Mouse (Mus musculus) kidney, postnatal 0 days (tissue): Measurements from ENCODE around the gene Rhox11. TPM values are rescaled to one million over a fixed set of nuclear protein-coding genes. Genes with fewer than 3 reads are reported as not detected.
"Not testable (repeated sequence)": the region's sequence is repeated elsewhere in the genome, so short reads cannot be mapped to it uniquely, and the experiment has no call there.

ENCODE experiments used
- ATAC-seq: fragments of 200-750 bp; cut with Nextera tagmentation; replicated peaks from 2 replicates; pipeline ENCODE4 v1.8.0; 2017; ENCODE audit warnings: low read depth, moderate number of reproducible peaks, moderate TSS enrichment, moderate library complexity; ENCODE audit not compliant: low FRiP score
- DNase-seq: peaks from one replicate; pipeline ENCODE4 v3.0.0-alpha.2; 2016; ENCODE audit warnings: low spot score
- H3K27ac ChIP-seq: fragments of 300-500 bp; sonication (generic); 2 replicates; pipeline ENCODE4 v1.5.1; 2014; ENCODE audit warnings: mild to moderate bottlenecking
- H3K27me3 ChIP-seq: fragments of 300-500 bp; sonication (generic); 2 replicates; pipeline ENCODE4 v1.6.1; 2014; ENCODE audit warnings: low read length, mixed read lengths; ENCODE audit not compliant: insufficient read depth
- H3K36me3 ChIP-seq: fragments of 300-500 bp; sonication (generic); 2 replicates; pipeline ENCODE4 v1.6.1; 2014; ENCODE audit warnings: low read length, mixed read lengths; ENCODE audit not compliant: insufficient read depth
- H3K4me1 ChIP-seq: fragments of 300-500 bp; sonication (generic); replicated peaks from 2 replicates; pipeline ENCODE4 v1.6.1; 2014; ENCODE audit warnings: antibody characterized with exemption, low read length, mixed read lengths; ENCODE audit not compliant: insufficient read depth
- H3K4me2 ChIP-seq: fragments of 300-500 bp; sonication (generic); 2 replicates; pipeline ENCODE4 v1.6.1; 2014; ENCODE audit warnings: mild to moderate bottlenecking, low read length, moderate library complexity, mixed read lengths
- H3K4me3 ChIP-seq: fragments of 300-500 bp; sonication (generic); replicated peaks from 2 replicates; pipeline ENCODE4 v1.5.1; 2014; ENCODE audit warnings: low read depth, low read length
- H3K9ac ChIP-seq: fragments of 300-500 bp; sonication (generic); 2 replicates; pipeline ENCODE4 v1.6.1; 2014; ENCODE audit warnings: low read depth, low read length
- H3K9me3 ChIP-seq: fragments of 300-500 bp; sonication (generic); replicated peaks from 2 replicates; pipeline ENCODE4 v1.6.1; 2016; ENCODE audit warnings: low read length, inconsistent platforms, mixed read lengths
- CTCF ChIP-seq: IDR thresholded peaks from 2 replicates; pipeline ENCODE4 v1.5.1; 2016; ENCODE audit warnings: antibody characterized with exemption, low read depth, mild to moderate bottlenecking, moderate library complexity
- WGBS: fragments of 180-500 bp; shearing (Covaris S2); extraction: QIAGEN DNeasy Blood & Tissue Kit; methylation state at CpG from one replicate; pipeline ENCODE4 v1.1.7; 2014; 5-methylcytosine and 5-hydroxymethylcytosine counted together
- polyA plus RNA-seq: library from polyadenylated mRNA; unstranded; fragments of >200 nt; fragmentation: Nextera tagmentation; extraction: Ambion mirVana; gene quantifications from 2 replicates; pipeline ENCODE4 v1.2.1, GENCODE M21; 2015

The Rhox11 gene
- not detected in 2 replicates for polyA plus RNA-seq

GRCm38 (mm10) chrX:38085041-38085440 lies at the start of gene Rhox11:
Gene Rhox11 (minus strand): TSS chrX:38085141.
- Histone ChIP-seq H3K4me2 (no peak within 1 kb of the TSS), H3K27ac (no peak within 1 kb of the TSS), H3K4me1 (no peaks in the 10 kb centered on the region), H3K9me3 (no peaks in the 10 kb centered on the region), H3K9ac (no peak within 1 kb of the TSS), H3K27me3 (no peaks in the 10 kb centered on the region), H3K4me3 (no peak within 1 kb of the TSS), H3K36me3 (no peaks in the 10 kb centered on the region)
- DNase-seq (no peak), ATAC-seq (no peak)
- no peak for TF ChIP-seq CTCF
- WGBS: 88% methylated on average over 9 of the region's 9 CpGs

GRCm38 (mm10) chrX:38121478-38121877 lies 36.5 kb upstream of the Rhox11 start:
- Histone ChIP-seq H3K4me1 (no peaks in the 10 kb centered on the region), H3K9me3 (no peaks in the 10 kb centered on the region; the same call in 1 of the 2 replicates), H3K27ac (no peak overlapping the region), H3K4me2 (no peak overlapping the region), H3K9ac (no peak overlapping the region), H3K4me3 (no peak overlapping the region), H3K36me3 (no peaks in the 10 kb centered on the region), H3K27me3 (no peaks in the 10 kb centered on the region)
- 93% methylated on average over 33 of the region's 34 CpGs for WGBS
- TF ChIP-seq CTCF: no peak
- DNase-seq (no peak), ATAC-seq (no peak)

GRCm38 (mm10) chrX:38120982-38121381 lies 36.0 kb upstream of the Rhox11 start, which contains the start of gene Rhox13:
Gene Rhox13 (plus strand): TSS chrX:38121219.
- WGBS: 95% methylated on average over 20 of the region's 20 CpGs
- Histone ChIP-seq H3K27me3 (no peaks in the 10 kb centered on the region), H3K27ac (no peak within 1 kb of the TSS), H3K9me3 (no peaks in the 10 kb centered on the region; the same call in 1 of the 2 replicates), H3K4me3 (no peak within 1 kb of the TSS), H3K4me1 (no peaks in the 10 kb centered on the region), H3K36me3 (no peaks in the 10 kb centered on the region), H3K4me2 (no peak within 1 kb of the TSS), H3K9ac (no peak within 1 kb of the TSS)
- TF ChIP-seq CTCF: no peak
- ATAC-seq (no peak), DNase-seq (no peak)

- Histone ChIP-seq H3K9me3 (no peaks in the 10 kb centered on the region), H3K4me1 (no peaks in the 10 kb centered on the region), H3K9ac (no peak within 1 kb of the TSS), H3K4me3 (no peak within 1 kb of the TSS), H3K36me3 (no peaks in the 10 kb centered on the region), H3K27me3 (no peaks in the 10 kb centered on the region), H3K4me2 (no peak within 1 kb of the TSS), H3K27ac (no peak within 1 kb of the TSS)
- WGBS: 62% methylated on average over 4 of the region's 4 CpGs
- DNase-seq: no peak
- no peak for ATAC-seq
- no peak for TF ChIP-seq CTCF
Observed at GRCm38 (mm10) chrX:38110807-38111206, 25.9 kb upstream of the Rhox11 start, which contains the start of gene Rhox12. Gene Rhox12 (minus strand): TSS chrX:38110907.

- 23% methylated on average over 12 of the region's 12 CpGs for WGBS
- H3K9me3 ChIP-seq: no peaks in the 10 kb centered on the region
- no peaks in the 10 kb centered on the region for H3K36me3 ChIP-seq
- no peaks in the 10 kb centered on the region for H3K4me1 ChIP-seq
- no peak overlapping the region for H3K4me2 ChIP-seq
- ATAC-seq (no peak), DNase-seq (peak; percentile 48)
- no peak overlapping the region for H3K27ac ChIP-seq
- H3K9ac ChIP-seq: no peak overlapping the region
- no peak overlapping the region for H3K4me3 ChIP-seq
- peak; percentile 74 for TF ChIP-seq CTCF
- H3K27me3 ChIP-seq: no peaks in the 10 kb centered on the region
Observed at GRCm38 (mm10) chrX:38084226-38084625, 715 bp downstream of the Rhox11 start.

GRCm38 (mm10) chrX:38066175-38066574 lies 18.8 kb downstream of the Rhox11 start, which contains the start of gene Rhox10:
Gene Rhox10 (plus strand): TSS chrX:38066475.
- Histone ChIP-seq H3K4me1 (no peaks in the 10 kb centered on the region), H3K27ac (no peak within 1 kb of the TSS), H3K9ac (no peak within 1 kb of the TSS), H3K4me2 (no peak within 1 kb of the TSS), H3K27me3 (no peaks in the 10 kb centered on the region), H3K36me3 (no peaks in the 10 kb centered on the region), H3K4me3 (no peak within 1 kb of the TSS), H3K9me3 (no peaks in the 10 kb centered on the region)
- DNase-seq: no peak
- no peak for ATAC-seq
- WGBS: 87% methylated on average over 11 of the region's 11 CpGs
- no peak for TF ChIP-seq CTCF

GRCm38 (mm10) chrX:38061544-38061943 lies 23.4 kb downstream of the Rhox11 start:
- 5% methylated on average over 1 of the region's 1 CpGs for WGBS
- Histone ChIP-seq H3K4me1 (no peaks in the 10 kb centered on the region), H3K27ac (no peak overlapping the region), H3K4me3 (no peak overlapping the region), H3K9ac (no peak overlapping the region), H3K27me3 (no peaks in the 10 kb centered on the region), H3K36me3 (no peaks in the 10 kb centered on the region), H3K9me3 (no peaks in the 10 kb centered on the region), H3K4me2 (no peak overlapping the region)
- DNase-seq: peak; percentile 18
- peak; percentile 60 for TF ChIP-seq CTCF
- no peak for ATAC-seq

GRCm38 (mm10) chrX:38043014-38043413 lies 41.9 kb downstream of the Rhox11 start, which contains the start of gene Btg1-ps2:
Gene Btg1-ps2 (minus strand): TSS chrX:38043114.
- H3K4me3 ChIP-seq, H3K27ac ChIP-seq, ATAC-seq, H3K27me3 ChIP-seq, H3K9me3 ChIP-seq, H3K4me2 ChIP-seq, H3K9ac ChIP-seq, DNase-seq, H3K4me1 ChIP-seq, H3K36me3 ChIP-seq: not testable (repeated sequence)
